Mouse (Mus musculus): ENCODE results near the gene Gm49510.

The Gm49510 gene

DNA sequence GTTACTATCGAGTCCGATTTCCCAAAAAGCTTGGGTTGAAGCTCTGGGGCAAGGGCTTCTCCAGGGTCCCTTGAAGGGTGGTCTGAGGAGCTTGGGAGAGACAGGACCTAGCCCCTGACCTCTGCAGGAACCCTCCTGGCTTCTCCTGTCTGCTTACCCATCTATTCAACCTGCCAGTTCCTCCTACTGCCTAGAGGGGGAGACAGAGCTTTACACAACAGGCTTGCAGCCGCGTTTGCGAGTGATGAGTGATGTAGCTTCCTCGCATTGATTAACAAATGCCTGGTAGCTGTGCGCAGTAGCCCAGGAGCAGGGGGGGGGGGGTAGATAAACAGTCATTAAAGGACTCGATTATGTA is 16.2 kb downstream of the Gm49510 start:
- DNase-seq (ENCODE audit: low read depth, low spot score), result peak; percentile 87

DNA sequence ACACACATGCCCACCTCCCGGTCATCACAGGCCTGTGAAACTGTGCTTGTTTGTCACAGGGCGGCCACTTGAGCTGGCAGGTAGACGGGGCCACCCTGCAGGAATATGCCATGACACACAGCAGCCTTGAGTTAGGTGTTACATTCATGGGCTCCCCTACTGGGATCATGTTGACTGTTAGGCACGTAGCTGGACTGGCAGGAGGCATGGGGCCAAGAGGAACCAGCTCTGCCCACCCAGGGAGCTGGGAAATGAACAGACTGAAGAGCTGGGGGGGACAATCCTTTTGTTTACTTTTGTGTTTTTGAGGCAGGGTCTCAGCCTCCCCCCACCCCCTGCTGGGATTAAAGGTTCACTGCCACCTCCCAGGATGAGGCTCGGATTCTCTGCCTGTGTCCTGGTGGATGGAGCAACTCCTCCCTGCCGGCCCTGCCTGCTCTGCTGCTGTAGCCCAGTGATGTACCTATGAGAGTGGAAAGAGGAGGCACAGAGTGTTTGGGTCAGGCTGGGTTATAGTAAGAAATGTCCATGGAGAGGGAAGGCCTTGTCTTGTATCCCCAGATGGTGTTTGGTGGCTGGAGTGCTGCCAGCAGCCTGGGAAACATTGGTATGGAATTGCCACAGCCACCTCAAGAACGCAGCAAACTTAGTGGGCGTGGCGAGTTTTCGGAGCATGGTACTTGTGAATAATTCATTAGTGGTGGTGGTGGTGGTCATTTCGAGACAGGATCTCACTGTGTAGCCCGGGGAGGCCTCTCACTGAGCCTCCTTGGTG is 16.8 kb downstream of the Gm49510 start:
- DNase-seq (ENCODE audit: low read depth, low spot score), result no peak

GRCm38 (mm10) chr15:78918126-78918525 is 18.7 kb downstream of the Gm49510 start:
- DNase-seq (ENCODE audit: low read depth, low spot score), result no peak

DNA sequence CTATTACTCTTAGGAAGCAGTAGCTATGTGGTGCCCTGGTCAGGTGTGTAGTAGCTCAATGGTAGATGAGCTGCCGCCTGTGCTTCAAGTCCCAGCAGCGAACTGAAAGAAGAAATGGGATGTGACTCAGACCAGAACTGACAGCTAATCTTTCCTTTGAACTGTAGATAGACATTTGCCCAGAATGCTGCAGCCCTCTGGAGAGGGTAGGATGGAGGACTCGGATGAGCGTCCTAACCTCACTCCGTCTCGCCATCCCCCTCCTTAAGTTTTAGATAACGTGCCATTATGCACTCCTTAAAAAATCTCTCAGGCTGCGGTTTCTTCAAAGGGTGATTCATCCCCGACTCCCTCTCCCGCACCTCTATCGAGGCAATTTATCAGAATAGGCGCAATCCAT is 20.4 kb downstream of the Gm49510 start:
- DNase-seq (ENCODE audit: low read depth, low spot score), result peak; percentile 46

- no peak for DNase-seq (ENCODE audit: low read depth, low spot score)
Observed at GRCm38 (mm10) chr15:78922700-78923099, 23.2 kb downstream of the Gm49510 start.

DNA sequence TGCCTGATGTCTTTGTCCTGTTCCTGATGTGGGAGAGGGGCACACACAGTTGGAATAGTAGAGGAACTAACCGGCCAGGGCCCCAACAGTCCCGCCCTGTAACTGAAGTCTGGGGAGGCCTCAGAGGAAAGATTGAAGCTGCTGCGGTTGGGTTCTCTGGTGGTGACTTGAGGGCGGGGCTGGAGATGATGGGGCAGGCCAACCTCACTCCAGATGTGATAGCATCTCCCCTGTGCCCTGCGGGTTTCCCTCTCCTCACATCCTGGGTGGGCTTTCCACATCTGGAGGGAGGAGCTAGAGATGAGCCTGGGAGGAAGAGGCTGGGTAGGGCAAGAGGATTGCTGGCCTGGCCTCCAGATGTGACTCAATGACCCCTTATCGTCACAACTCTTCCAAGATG is 24.1 kb downstream of the Gm49510 start:
- DNase-seq (ENCODE audit: low read depth, low spot score), result no peak

- no peak for DNase-seq (ENCODE audit: low read depth, low spot score)
Observed at GRCm38 (mm10) chr15:78925129-78925528, 25.7 kb downstream of the Gm49510 start.

GRCm38 (mm10) chr15:78926021-78926919 is 26.8 kb downstream of the Gm49510 start, which contains the start of gene Lgals1:
TSS of gene Lgals1 (plus strand) at chr15:78926725.
- DNase-seq (ENCODE audit: low read depth, low spot score), result no peak

- DNase-seq (ENCODE audit: low read depth, low spot score), result no peak
Observed at GRCm38 (mm10) chr15:78927021-78927787, 27.7 kb downstream of the Gm49510 start.

GRCm38 (mm10) chr15:78927788-78928457 is 28.5 kb downstream of the Gm49510 start:
- peak; percentile 95 for DNase-seq (ENCODE audit: low read depth, low spot score)

DNA sequence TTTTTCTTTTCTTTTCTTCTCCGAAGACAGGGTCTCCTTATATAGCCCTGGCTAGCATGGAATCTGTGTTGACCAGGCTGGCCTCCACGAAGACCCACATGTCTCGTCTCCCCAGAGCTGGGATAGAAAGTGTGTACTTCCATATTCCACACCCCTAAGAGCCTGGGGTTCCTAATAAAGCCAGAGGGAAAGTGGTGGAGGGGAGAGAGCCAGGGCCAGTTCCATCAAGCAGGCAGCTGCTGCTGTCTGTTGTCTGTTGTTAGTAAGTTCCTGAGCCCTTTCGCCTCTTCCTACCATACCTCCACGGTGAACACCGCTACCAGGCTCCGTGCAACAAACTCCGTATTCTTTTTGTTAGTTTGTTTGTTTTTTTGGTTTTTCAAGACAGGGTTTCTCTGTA is 29.1 kb downstream of the Gm49510 start:
- DNase-seq (ENCODE audit: low read depth, low spot score), result peak; percentile 45

DNA sequence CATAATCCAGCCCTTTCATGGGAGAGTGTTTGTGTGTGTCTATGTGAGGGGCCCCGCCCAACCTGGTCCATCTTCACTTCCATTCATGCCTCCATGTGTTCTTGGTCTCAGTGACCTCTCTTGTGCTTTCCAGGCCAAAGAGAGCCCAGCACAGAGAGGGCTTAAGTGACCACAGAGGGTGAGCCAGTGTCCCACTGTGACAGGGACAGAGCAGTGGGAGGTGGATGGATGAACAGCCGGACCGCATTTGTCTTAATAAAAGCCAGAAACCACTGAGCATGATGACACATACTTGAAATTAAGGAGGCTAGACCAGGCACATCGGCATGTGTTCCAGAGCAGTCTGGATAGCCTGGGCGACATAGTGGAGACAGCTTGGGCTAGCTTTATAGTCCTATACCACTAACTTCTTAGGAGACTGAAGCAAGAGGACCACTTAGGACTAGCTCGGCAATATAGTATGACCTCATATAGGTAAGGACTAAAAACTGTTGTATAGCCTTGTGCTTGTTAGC is 30.8 kb downstream of the Gm49510 start:
- no peak for DNase-seq (ENCODE audit: low read depth, low spot score)

DNA sequence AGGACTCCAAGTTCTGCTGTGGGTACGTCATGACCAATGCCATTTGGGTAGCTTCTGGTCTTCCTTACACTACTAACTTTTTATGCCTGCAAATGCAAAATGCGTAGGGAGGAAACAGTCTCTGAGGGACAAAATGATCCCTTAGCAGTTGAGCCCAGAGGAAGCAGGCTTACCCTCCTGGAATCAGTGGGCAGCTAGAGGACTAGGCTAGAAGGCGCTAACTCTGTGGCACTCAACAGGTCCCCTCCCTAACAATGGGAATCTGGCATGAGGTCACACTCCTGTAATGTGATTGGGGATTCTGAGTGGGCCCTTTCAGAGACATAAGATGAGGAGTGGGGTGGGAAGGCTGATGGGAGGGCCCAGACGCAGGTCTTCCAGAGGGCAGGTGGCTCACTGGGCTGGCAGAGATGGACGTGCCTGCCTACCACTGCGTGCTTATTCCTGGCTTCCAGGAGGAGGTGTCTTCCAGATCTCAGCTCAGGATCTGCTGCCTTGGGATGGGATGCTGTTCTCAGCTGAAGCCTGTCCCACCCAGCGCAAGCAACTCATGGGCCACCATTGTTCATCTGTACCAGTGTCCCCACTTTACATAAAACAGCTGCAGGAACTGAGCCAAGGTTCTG is 31.4 kb downstream of the Gm49510 start:
- no peak for DNase-seq (ENCODE audit: low read depth, low spot score)

DNA sequence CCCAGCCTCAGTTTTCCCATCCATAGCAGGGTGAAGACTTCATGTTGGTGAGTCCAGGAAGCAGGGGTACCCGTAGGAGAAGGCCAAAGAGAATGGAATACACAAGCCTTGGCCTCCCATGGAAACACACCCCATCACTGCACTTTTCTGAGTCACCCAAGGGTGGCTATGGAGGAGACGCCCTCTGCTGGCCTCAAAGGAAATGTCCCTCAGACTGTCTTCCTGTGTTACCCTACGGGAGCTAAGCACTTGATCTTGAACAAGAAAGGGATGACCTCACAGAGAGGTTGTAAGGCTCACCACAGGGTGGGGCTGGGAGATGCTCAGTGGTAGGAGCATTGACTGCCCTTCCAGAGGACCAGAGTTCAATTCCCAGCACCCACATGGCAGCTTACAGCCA is 32.1 kb downstream of the Gm49510 start:
- DNase-seq (ENCODE audit: low read depth, low spot score), result peak; percentile 81

- peak; percentile 96 for DNase-seq (ENCODE audit: low read depth, low spot score)
Observed at GRCm38 (mm10) chr15:78934784-78935320, 35.4 kb downstream of the Gm49510 start, which contains the start of gene Nol12. TSS of gene Nol12 (plus strand) at chr15:78934933.

DNA sequence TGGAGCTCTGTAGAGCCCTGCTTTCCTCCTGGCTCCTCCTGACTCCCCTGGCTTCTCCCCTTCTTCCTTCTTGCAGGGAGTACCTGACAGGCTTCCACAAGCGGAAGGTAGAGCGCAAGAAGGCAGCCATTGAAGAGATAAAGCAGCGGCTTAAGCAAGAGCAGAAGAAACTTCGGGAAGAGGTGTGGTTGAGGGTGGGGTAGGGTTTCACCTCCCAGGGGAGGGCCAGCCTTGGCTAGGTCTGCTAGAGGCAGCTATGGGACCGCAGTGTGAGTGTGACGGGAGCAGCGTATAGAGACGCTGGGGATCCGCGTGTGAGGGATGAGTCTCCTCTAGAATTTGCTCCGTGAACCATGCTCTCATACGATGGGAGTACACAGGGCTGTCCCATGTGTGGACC is 36.9 kb downstream of the Gm49510 start:
- DNase-seq (ENCODE audit: low read depth, low spot score), result no peak

DNA sequence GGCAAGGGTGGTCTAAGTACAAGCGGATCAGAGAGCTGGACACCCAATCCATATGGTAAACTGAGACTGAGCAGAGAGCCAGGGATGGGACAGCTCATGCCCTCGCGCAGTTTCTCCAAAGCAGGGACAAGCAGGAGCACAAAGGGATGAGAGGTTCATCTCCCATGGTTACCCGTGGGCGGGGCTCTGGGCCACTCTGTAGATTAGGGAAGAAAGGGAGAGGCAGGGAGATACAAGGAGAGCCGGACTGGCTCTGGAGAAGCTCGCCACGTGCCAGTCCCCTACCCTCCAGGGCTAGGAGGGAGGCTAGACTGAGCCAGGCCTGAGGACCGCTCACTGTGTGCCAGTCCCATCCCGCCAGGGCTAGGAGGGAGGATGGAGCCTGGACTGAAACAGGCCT is 37.8 kb downstream of the Gm49510 start:
- DNase-seq (ENCODE audit: low read depth, low spot score), result no peak

DNA sequence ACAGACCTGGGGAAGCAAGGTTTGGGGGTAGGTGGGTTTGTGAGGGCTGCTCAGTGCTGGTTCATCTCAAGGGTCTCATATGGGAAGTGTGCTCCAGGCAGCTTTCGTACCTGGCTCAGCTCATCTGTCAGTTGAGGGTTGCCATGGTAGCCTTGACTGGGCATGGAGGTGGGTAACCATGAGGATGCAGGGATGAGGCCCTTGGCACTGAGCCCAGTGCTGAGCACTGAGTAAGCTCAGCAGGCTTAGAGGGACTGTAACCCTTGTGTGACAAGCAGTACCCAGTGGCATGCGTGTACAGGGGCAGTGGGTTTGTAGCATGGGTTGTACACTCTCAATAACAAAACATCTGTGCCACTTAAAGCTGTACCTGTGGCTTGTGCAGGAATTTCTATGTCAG is 38.5 kb downstream of the Gm49510 start:
- DNase-seq (ENCODE audit: low read depth, low spot score), result no peak

GRCm38 (mm10) chr15:78940325-78940724 is 40.9 kb downstream of the Gm49510 start:
- no peak for DNase-seq (ENCODE audit: low read depth, low spot score)

DNA sequence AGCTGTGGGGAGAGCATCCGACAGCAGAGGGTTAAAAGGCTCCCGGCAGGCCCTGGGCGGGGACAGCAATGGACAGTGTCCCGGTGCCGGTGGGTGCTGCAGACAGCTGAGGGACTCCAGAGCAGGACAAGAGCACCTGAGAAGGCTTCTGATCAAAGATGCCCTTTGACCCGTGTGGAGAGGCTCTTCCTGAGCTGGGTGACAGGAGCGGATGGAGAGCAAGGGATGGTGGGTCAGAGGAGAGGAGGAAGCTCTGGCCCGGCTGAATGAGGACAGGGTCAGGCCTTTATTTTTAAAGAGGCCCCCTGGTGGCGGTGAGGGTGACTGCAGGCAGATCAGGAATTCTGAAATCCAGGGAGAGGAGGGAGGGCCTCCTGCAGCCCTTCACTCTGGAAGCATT is 43.2 kb downstream of the Gm49510 start:
- peak; percentile 66 for DNase-seq (ENCODE audit: low read depth, low spot score)

Data from A20 (cell line).